Mouse (Mus musculus) retina, adult 2 months (tissue): ENCODE measurements around the gene Ttk.

Experiments
- DNase-seq: peaks from one replicate; pipeline ENCODE4 v3.0.0-alpha.2; 2012; ENCODE audit warnings: low read depth, low spot score

Ttk gene

GRCm38 (mm10) chr9:83893767-83894330 lies 59.4 kb downstream of the Ttk start:
- DNase-seq, result no peak

GRCm38 (mm10) chr9:83902086-83902485 lies 67.6 kb downstream of the Ttk start:
- DNase-seq, result no peak

DNA sequence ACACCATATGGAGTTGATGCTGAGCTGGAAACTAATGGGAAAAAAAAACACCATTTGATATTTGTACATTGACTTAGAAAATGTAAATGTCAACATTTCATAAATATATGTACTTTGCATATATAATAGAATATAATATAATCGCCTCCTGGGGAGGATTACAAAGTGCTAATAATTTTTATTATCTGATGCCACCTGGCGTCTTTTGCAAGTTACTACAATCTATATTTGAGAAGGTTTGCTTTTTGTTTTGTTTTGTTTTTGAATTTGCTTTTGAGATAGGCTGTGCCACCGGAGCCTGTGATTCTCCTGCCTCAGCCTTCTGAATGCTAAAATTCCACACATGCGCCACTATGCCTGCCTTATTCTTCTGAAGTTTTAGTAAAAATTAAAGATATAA lies 71.3 kb downstream of the Ttk start:
- no peak for DNase-seq

DNA sequence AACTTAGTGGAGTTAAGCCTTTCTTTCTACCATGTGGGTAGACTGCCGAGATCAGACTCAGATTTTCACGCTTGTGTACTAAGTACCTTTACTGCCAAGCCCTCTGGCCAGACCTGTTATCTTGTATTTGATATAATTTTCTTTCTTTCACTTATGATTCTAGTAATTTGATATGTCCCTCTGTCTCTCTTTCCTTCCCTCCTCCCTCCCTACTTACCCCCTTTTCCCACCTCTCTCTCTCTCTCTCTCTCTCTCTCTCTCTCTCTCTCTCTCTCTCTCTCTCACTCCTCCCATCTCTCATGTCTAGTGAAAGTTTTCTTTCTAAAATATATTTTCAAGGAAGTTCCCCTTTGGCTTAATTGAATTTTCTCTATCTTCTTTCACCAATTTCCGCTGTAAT lies 72.5 kb downstream of the Ttk start:
- DNase-seq, result no peak

GRCm38 (mm10) chr9:83909836-83910235 lies 75.3 kb downstream of the Ttk start:
- no peak for DNase-seq

GRCm38 (mm10) chr9:83910926-83911325 lies 76.4 kb downstream of the Ttk start:
- peak; percentile 47 for DNase-seq
